Mouse (Mus musculus) right cerebral cortex, postnatal 10 days (tissue): ENCODE results near the gene Tex35.

Experiments
- DNase-seq, 2 experiments: peaks; one replicate each; pipeline ENCODE4 v3.0.0; 2021; ENCODE audit warnings: low spot score in 2 of 2

Gene Tex35

GRCm38 (mm10) chr1:157054659-157055058, 53.8 kb downstream of the Tex35 start:
- DNase-seq, result no peak

GRCm38 (mm10) chr1:157049886-157050285, 58.6 kb downstream of the Tex35 start:
- no peak for DNase-seq
